Mouse (Mus musculus) stomach, embryonic 16.5 days (tissue): ENCODE data around the gene Nmnat3. TPM values are rescaled to one million over a fixed set of nuclear protein-coding genes. Genes with fewer than 3 reads are reported as not detected.

Experiments
- ATAC-seq: fragments of 200-750 bp; cut with Nextera tagmentation; 2 replicates; pipeline ENCODE4 v1.8.0; 2017; ENCODE audit warnings: moderate number of reproducible peaks, moderate TSS enrichment; ENCODE audit not compliant: insufficient read depth, low FRiP score
- H3K27ac ChIP-seq: fragments of 300-500 bp; sonication (generic); 2 replicates; pipeline ENCODE4 v1.5.1; 2014; ENCODE audit warnings: low read length
- H3K27me3 ChIP-seq: fragments of 300-500 bp; sonication (generic); 2 replicates; pipeline ENCODE4 v1.6.1; 2014; ENCODE audit warnings: low read length, control low read depth, mixed read lengths; ENCODE audit not compliant: control insufficient read depth, insufficient read depth
- H3K36me3 ChIP-seq: fragments of 300-500 bp; sonication (generic); 2 replicates; pipeline ENCODE4 v1.6.1; 2014; ENCODE audit warnings: low read length; ENCODE audit not compliant: control insufficient read depth, insufficient read depth
- H3K4me1 ChIP-seq: fragments of 300-500 bp; sonication (generic); 2 replicates; pipeline ENCODE4 v1.6.1; 2014; ENCODE audit warnings: low read length, control low read depth, mixed read lengths; ENCODE audit not compliant: control insufficient read depth, insufficient read depth
- H3K4me2 ChIP-seq: fragments of 300-500 bp; sonication (generic); 2 replicates; pipeline ENCODE4 v1.6.1; 2014; ENCODE audit warnings: low read depth, low read length, mixed read lengths
- H3K4me3 ChIP-seq: fragments of 300-500 bp; sonication (generic); replicated peaks from 2 replicates; pipeline ENCODE4 v1.5.1; 2014; ENCODE audit warnings: mild to moderate bottlenecking, low read length
- H3K9ac ChIP-seq: fragments of 300-500 bp; sonication (generic); 2 replicates; pipeline ENCODE4 v1.6.1; 2014; ENCODE audit warnings: low read length
- H3K9me3 ChIP-seq: fragments of 300-500 bp; sonication (generic); replicated peaks from 2 replicates; pipeline ENCODE4 v1.6.1; 2016; ENCODE audit warnings: low read length, control low read depth; ENCODE audit not compliant: control insufficient read depth
- WGBS: fragments of 180-500 bp; shearing (Covaris S2); extraction: QIAGEN DNeasy Blood & Tissue Kit; methylation state at CpG from one replicate; pipeline ENCODE4 v1.1.7; 2014; 5-methylcytosine and 5-hydroxymethylcytosine counted together
- polyA plus RNA-seq: library from polyadenylated mRNA; unstranded; fragments of >200 nt; fragmentation: Nextera tagmentation; extraction: Ambion mirVana; gene quantifications from 2 replicates; pipeline ENCODE4 v1.2.1, GENCODE M21; 2015

Nmnat3 gene
- polyA plus RNA-seq, 1 experiment from 2014 or later, result 10.2 TPM

- H3K27ac ChIP-seq, result no peak overlapping the region
- H3K4me2 ChIP-seq, result no peak overlapping the region
- no peaks in the 10 kb centered on the region for H3K36me3 ChIP-seq
- H3K9ac ChIP-seq, result no peak overlapping the region
- H3K4me1 ChIP-seq, result no peaks in the 10 kb centered on the region
- no peaks in the 10 kb centered on the region for H3K9me3 ChIP-seq
- WGBS, result 59% methylated on average over 6 of the region's 6 CpGs
- no peak for ATAC-seq
- no peak overlapping the region for H3K4me3 ChIP-seq
- no peaks in the 10 kb centered on the region for H3K27me3 ChIP-seq
These were observed 110.0 kb downstream of the Nmnat3 start for GRCm38 (mm10) chr9:98397211-98397610.

- no peak for ATAC-seq
- no peaks in the 10 kb centered on the region for H3K27me3 ChIP-seq
- no peaks in the 10 kb centered on the region for H3K9me3 ChIP-seq
- no peak overlapping the region for H3K4me3 ChIP-seq
- no peaks in the 10 kb centered on the region for H3K36me3 ChIP-seq
- H3K27ac ChIP-seq, result no peak overlapping the region
- 72% methylated on average over 3 of the region's 3 CpGs for WGBS
- H3K9ac ChIP-seq, result no peak overlapping the region
- H3K4me2 ChIP-seq, result no peak overlapping the region
- no peaks in the 10 kb centered on the region for H3K4me1 ChIP-seq
These were observed 110.6 kb downstream of the Nmnat3 start for GRCm38 (mm10) chr9:98397866-98398265.

GRCm38 (mm10) chr9:98400185-98400894, 113.1 kb downstream of the Nmnat3 start:
- 67% methylated on average over 13 of the region's 13 CpGs for WGBS
- H3K4me2 ChIP-seq, result no peak overlapping the region

GRCm38 (mm10) chr9:98401611-98402010, 114.4 kb downstream of the Nmnat3 start:
- Histone ChIP-seq H3K4me3 (no peak overlapping the region), H3K27ac (no peak overlapping the region), H3K9me3 (no peaks in the 10 kb centered on the region), H3K27me3 (no peaks in the 10 kb centered on the region), H3K36me3 (no peaks in the 10 kb centered on the region), H3K9ac (no peak overlapping the region), H3K4me1 (no peaks in the 10 kb centered on the region), H3K4me2 (no peak overlapping the region)
- ATAC-seq, result no peak
- 77% methylated on average over 5 of the region's 5 CpGs for WGBS

More at GRCm38 (mm10) chr9:98400185-98400894, 113.1 kb downstream of the Nmnat3 start:
- no peaks in the 10 kb centered on the region for H3K36me3 ChIP-seq
- no peak for ATAC-seq
- no peak overlapping the region for H3K27ac ChIP-seq
- no peaks in the 10 kb centered on the region for H3K9me3 ChIP-seq
- no peaks in the 10 kb centered on the region for H3K27me3 ChIP-seq
- H3K4me3 ChIP-seq, result no peak overlapping the region
- H3K9ac ChIP-seq, result no peak overlapping the region
- H3K4me1 ChIP-seq, result no peaks in the 10 kb centered on the region

GRCm38 (mm10) chr9:98407771-98408170, 120.5 kb downstream of the Nmnat3 start:
- H3K27ac ChIP-seq, result no peak overlapping the region
- no peak overlapping the region for H3K4me3 ChIP-seq
- no peaks in the 10 kb centered on the region for H3K4me1 ChIP-seq
- no peaks in the 10 kb centered on the region for H3K36me3 ChIP-seq
- H3K27me3 ChIP-seq, result no peaks in the 10 kb centered on the region
- H3K4me2 ChIP-seq, result no peak overlapping the region
- WGBS, result 66% methylated on average over 12 of the region's 12 CpGs
- ATAC-seq, result no peak
- H3K9me3 ChIP-seq, result no peaks in the 10 kb centered on the region
- no peak overlapping the region for H3K9ac ChIP-seq

GRCm38 (mm10) chr9:98409137-98409536, 121.9 kb downstream of the Nmnat3 start:
- Histone ChIP-seq H3K4me2 (no peak overlapping the region), H3K4me3 (no peak overlapping the region), H3K27ac (no peak overlapping the region), H3K27me3 (no peaks in the 10 kb centered on the region), H3K36me3 (no peaks in the 10 kb centered on the region), H3K9me3 (no peaks in the 10 kb centered on the region), H3K9ac (no peak overlapping the region), H3K4me1 (no peaks in the 10 kb centered on the region)
- 39% methylated on average over 3 of the region's 3 CpGs for WGBS
- no peak for ATAC-seq

- no peak for ATAC-seq
- Histone ChIP-seq H3K36me3 (no peaks in the 10 kb centered on the region), H3K9me3 (no peaks in the 10 kb centered on the region; the same call in 1 of the 2 replicates), H3K27me3 (no peaks in the 10 kb centered on the region), H3K9ac (no peak overlapping the region), H3K4me3 (no peak overlapping the region), H3K4me1 (no peaks in the 10 kb centered on the region), H3K27ac (no peak overlapping the region), H3K4me2 (no peak overlapping the region)
- 77% methylated on average over 4 of the region's 4 CpGs for WGBS
These were observed 128.2 kb downstream of the Nmnat3 start for GRCm38 (mm10) chr9:98415427-98415826.

GRCm38 (mm10) chr9:98417919-98418318, 130.7 kb downstream of the Nmnat3 start:
- 40% methylated on average over 7 of the region's 7 CpGs for WGBS
- no peaks in the 10 kb centered on the region for H3K27me3 ChIP-seq
- H3K9ac ChIP-seq, result no peak overlapping the region
- H3K27ac ChIP-seq, result no peak overlapping the region
- no peak overlapping the region for H3K4me3 ChIP-seq
- no peaks in the 10 kb centered on the region for H3K4me1 ChIP-seq
- H3K9me3 ChIP-seq, result no peaks in the 10 kb centered on the region; the same call in 1 of the 2 replicates
- no peaks in the 10 kb centered on the region for H3K36me3 ChIP-seq
- no peak overlapping the region for H3K4me2 ChIP-seq
- ATAC-seq, result 0 out of 2 replicates have a peak, but pooled peaks have one; percentile 40

GRCm38 (mm10) chr9:98418346-98418745, 131.1 kb downstream of the Nmnat3 start:
- Histone ChIP-seq H3K4me3 (no peak overlapping the region), H3K27me3 (no peaks in the 10 kb centered on the region), H3K9ac (no peak overlapping the region), H3K4me2 (no peak overlapping the region), H3K27ac (no peak overlapping the region), H3K36me3 (no peaks in the 10 kb centered on the region), H3K4me1 (no peaks in the 10 kb centered on the region), H3K9me3 (no peaks in the 10 kb centered on the region; the same call in 1 of the 2 replicates)
- 68% methylated on average over 3 of the region's 3 CpGs for WGBS
- no peak for ATAC-seq
